Mouse (Mus musculus) erythroblast, adult 5-6 weeks (primary cell): Measurements from ENCODE around the gene Gpd2. TPM values are rescaled to one million over a fixed set of nuclear protein-coding genes. Genes with fewer than 3 reads are reported as not detected.

Experiments used
- ATAC-seq: replicated peaks from 2 replicates; pipeline ENCODE4 v1.8.0; 2016; ENCODE audit warnings: moderate number of reproducible peaks, mild to moderate bottlenecking, moderate TSS enrichment, inconsistent platforms; ENCODE audit not compliant: poor library complexity, low FRiP score, severe bottlenecking
- total RNA-seq, 2 experiments: library from RNA; stranded (forward) in 1 of 2; stranded (reverse) in 1 of 2; fragments of 150-400 nt in 1 of 2; fragments of 200-764, 138-1000 nt in 1 of 2; gene quantifications; 2 replicates each; pipeline versions ENCODE4 v1.2.3 to v1.2.4; 2015 to 2017; ENCODE audit warnings: low replicate concordance in 2 of 2

Gene Gpd2
- total RNA-seq (2015; ENCODE audit: low replicate concordance) (9.4 and 11.3 TPM in 2 replicates), total RNA-seq (2017; ENCODE audit: low replicate concordance) (7.7 and 11.4 TPM in 2 replicates)

GRCm38 (mm10) chr2:57237475-57237919 is at the start of gene Gpd2:
Gene Gpd2, plus strand, starts transcription at chr2:57237635.
- 0 out of 2 replicates have a peak, but pooled peaks have one; percentile 6 for ATAC-seq

DNA sequence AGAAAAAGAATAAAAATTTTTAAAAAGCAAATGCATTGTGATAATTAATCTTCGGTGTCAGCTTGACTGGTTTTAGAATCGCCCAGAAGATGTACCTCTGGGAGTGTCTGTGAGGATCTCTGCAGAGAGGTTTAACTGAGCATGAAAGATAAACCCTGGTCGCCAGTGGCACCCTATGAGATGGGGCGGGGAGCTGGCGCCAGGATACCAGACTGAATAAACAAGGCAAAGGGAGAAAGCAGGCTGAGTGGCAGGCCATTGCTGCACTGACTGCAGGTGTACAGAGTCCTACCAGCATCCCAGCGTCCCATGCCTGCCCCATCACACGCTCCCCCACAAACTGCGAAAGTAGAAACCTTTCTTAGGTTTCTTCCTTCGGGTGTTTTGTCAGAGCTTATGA is 49.2 kb upstream of the Gpd2 start:
- no peak for ATAC-seq

- no peak for ATAC-seq
Observed at GRCm38 (mm10) chr2:57190884-57191283, 46.6 kb upstream of the Gpd2 start.

DNA sequence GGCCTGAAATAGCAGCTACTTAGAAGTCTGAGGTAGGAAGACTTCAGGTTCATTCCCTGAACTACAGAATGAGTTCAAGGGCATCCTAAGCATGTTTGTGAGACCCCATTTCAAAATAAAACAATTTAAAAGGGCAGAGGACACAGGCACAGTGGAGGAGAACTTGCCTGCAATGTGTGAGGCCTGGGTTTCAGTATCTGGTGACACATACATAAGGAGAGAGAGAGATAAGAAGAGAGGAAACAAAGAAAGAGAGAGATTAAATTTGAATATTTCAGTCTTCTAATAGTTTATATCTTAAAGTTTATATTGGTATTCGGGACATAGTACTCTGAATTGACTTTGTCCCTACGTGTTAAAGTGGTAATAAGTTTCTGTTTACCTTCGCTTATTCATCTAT is 38.4 kb upstream of the Gpd2 start:
- no peak for ATAC-seq

DNA sequence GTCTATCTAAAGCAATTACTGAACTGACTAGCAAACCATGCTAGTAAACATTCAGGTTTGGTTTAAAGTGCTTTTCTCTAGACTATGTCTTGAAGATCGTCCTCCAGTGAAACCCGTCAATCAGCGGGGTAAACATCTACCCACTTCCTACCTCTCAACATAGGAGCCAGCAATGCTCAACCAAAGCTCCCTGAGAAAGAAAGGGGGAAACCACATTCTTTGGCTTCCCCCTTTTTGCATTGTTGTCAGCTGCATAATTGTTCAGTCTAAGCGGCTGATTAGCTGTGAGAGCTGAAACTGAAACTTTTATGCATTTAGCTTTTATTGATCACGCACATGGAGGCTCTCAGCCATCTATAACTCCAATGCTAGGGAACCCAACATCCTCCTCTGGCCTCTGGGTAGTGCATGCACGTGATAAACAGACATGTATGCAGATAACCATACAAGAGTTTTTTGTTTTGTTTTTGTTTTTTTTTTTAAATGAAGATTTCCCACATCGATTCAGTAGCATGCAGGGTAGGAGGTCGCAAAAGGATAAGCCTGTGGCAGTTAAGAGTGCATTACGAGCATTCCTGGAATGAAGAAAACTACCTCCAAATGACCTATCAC is 28.9 kb upstream of the Gpd2 start:
- no peak for ATAC-seq

- ATAC-seq = no peak
Observed at GRCm38 (mm10) chr2:57211049-57212001, 26.1 kb upstream of the Gpd2 start.

GRCm38 (mm10) chr2:57213364-57213763 is 24.1 kb upstream of the Gpd2 start:
- no peak for ATAC-seq

- no peak for ATAC-seq
Observed at GRCm38 (mm10) chr2:57223288-57224026, 14.0 kb upstream of the Gpd2 start.

GRCm38 (mm10) chr2:57225236-57225635 is 12.2 kb upstream of the Gpd2 start:
- ATAC-seq = no peak

GRCm38 (mm10) chr2:57227425-57227824 is 10.0 kb upstream of the Gpd2 start:
- ATAC-seq = no peak

DNA sequence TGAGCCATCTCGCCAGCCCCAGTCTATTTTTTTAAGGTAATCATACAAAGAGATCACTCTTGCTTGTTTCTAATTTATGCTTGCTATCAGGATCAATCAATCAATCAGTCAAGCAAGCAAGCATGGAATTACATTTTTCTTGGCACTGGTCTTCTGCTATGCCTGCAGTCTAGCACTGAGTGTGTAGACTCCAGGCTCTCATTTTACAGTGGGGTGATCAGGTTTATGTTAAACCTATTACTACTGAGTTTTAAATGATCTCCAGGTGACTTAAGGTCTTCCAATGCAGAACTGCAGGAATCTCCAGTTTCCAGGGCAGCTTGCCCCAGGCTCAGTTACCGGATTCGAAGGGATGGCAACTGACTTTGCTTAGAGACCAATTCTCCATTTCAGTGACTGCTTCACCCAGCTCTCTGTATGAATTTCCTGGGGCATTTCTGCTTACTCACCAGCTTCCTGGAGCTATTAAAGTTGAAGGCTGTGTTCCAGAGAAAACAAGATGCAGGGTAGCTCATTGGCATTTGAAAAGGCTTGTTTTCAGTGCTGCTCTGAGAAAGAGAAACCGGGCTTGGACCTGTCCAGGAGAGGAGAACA is 7.7 kb upstream of the Gpd2 start:
- ATAC-seq = no peak

- ATAC-seq = no peak
Observed at GRCm38 (mm10) chr2:57231432-57231831, 6.0 kb upstream of the Gpd2 start.

DNA sequence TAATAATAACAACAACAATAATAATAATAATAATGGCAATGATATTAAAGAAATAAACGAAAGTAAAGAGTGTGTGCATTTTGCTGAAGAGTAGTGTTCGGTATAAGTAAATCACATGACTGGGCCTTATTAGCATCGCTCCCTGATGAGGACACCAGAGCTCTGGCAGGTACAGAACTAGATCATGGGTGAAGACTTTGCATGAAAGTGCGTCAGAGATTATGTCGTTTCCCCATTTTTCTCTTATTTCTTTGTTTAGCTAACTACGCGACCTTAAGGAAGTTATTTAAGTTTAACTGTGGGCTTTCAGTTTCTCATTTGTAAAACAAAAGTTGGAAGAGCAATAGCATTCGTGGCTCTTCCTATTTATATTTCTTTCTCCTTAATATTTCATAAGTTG is 5.1 kb upstream of the Gpd2 start:
- no peak for ATAC-seq

- ATAC-seq = no peak
Observed at GRCm38 (mm10) chr2:57236246-57236645, 1.2 kb upstream of the Gpd2 start.

DNA sequence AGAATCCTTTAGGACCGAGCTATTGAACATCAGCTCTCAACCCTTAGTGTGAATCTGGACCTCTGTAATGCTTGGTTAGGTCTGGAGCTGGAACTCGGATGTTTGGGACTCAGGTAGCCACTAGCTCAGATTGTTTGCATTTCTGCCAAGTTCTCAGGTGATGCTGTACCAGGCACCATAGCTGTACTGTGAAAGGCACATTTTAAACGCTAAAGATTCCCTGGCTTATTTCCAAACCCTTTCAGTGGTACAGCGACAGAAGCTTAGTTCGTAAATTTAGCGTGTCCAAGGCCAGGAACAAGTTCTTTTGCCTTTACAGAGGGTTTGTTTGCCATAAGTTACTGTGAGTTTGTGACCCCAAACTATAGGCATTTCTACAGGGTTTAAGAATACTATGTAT is 409 bp upstream of the Gpd2 start:
- ATAC-seq = no peak

DNA sequence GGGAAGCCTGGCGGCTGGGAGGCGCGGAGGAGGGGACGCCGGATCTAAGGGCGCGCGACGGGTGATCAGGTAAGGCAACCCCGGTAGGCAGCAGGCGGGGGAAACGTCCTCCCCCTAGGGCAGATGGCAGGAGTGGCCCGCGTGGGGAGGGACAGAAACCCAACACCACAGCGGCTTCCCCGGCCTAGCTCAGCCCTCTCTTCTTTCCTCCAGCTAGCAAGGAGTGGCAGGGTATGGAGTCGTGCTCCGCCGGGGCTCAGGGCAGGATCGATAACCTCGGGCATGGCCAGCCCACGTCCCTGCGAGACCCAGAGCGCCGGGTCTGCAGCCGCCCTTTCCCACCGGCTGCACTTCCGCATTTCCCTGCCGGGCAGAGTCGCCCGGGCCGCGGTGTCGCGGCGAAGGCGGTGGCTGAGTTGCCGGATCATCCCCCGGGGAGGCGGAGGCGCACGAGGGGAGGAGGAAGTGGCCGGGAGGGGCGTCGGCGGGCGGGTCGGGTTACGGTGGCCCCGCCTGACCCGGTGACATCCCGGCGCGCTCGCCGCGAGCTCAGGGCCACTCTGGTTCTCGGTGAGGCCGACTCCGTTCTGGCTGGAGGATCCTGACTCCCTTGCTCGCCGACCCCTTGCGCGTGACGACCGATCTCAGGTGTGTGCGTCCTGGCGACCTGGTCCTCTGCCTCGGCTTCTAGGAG is 632 bp downstream of the Gpd2 start:
- ATAC-seq = peak; percentile 98

- peak; percentile 38 for ATAC-seq
Observed at GRCm38 (mm10) chr2:57238614-57239165, 1.3 kb downstream of the Gpd2 start.

DNA sequence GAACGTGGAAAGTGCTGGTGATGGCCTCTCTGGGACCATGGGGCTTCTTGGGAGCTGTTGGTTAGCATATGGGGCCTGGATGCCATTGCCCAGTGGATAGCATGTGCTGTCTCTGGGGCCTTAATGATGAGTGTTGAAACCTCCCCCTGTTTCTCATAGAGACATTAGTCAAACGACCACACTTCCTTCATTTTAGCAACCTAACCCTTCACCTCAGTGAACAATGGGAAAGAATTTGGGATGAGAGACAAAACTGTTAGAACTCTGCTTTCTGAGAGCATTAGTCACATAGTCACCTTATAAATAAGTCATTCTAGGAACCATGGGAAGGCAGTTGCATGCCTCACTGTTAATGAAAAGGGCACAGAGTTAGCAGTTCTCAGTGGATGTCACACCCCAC is 1.9 kb downstream of the Gpd2 start:
- ATAC-seq = no peak

DNA sequence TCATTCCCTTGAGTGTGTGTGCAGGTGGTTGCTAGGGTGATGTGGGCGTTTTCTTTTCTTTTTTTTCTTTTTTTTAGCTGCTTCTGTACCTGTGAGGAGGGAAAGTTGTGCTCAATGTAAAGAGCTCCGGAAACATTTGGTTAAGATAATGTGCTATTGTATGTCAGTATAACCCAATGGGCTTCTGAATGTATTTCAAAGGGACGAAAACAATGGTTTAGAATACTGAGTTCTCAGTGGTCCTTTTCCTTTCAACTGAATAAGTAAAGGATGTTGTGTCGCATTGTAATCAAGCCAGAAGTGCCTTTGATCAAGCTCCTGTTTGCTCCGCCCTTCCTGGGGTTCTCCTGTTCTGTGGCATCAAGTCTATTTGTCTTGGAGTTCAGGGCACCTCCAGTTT is 6.6 kb downstream of the Gpd2 start:
- no peak for ATAC-seq
